Mouse (Mus musculus): ENCODE data around the gene Btbd7. TPM values are rescaled to one million over a fixed set of nuclear protein-coding genes. Genes with fewer than 3 reads are reported as not detected.

Gene Btbd7
- total and polyA plus RNA-seq, 3 experiments: 8.6 to 25.7 (median 24.0) TPM

DNA sequence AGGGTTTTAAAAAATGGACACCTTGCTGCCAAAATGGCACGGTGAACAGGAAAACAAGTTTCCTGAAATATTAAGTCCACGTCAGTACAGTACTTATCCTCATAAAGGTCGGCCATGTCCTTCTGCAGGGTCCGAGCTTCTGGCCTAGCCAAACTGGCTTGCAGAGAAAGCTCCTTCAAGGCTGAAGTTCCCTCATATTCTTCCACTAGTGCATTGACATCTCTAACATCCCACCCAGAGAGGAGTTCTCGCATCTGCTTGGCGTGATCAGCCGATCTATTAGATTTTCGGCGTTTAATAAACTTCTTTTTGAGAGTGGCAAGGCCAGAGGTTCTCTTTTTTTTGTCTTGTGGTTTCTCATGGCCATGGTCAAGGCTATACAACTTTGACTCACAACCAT, 40.0 kb downstream of the Btbd7 start:
- WGBS: 90% methylated on average over 9 of the region's 9 CpGs
- TF ChIP-seq POLR2A (IDR thresholded peaks at IDR 0.05; ENCODE audit: insufficient read depth, low read depth, low read length) (no peak), CTCF (IDR thresholded peaks at IDR 0.05) (no peak), EP300 (IDR thresholded peaks at IDR 0.05; ENCODE audit: insufficient read depth, low read depth, low read length) (no peak)
- Histone ChIP-seq H3K27me3 (ENCODE audit: control insufficient read depth, insufficient read depth, low read length) (no peaks in the 10 kb centered on the region), H3K36me3 (ENCODE audit: control insufficient read depth, insufficient read depth, low read length) (peaks cover 4% of the 10 kb centered on the region), H3K4me3 (no peak overlapping the region), H3K4me1 (ENCODE audit: control insufficient read depth, insufficient read depth, low read length) (no peaks in the 10 kb centered on the region), H3K79me2 (replicated peaks; ENCODE audit: control insufficient read depth, insufficient read depth, low read length) (peaks cover 3% of the 10 kb centered on the region; the same call in 1 of the 2 replicates), H3K27ac (no peak overlapping the region), H3K9ac (ENCODE audit: low read depth, low read length) (no peak overlapping the region)
- DNase-seq: no peak
- intact Hi-C loops (cut with DNase I): no loop called here

- TF ChIP-seq POLR2A (IDR thresholded peaks at IDR 0.05; ENCODE audit: insufficient read depth, low read depth, low read length): no peak
- no peak for TF ChIP-seq CTCF (IDR thresholded peaks at IDR 0.05)
- no peak for TF ChIP-seq EP300 (IDR thresholded peaks at IDR 0.05; ENCODE audit: insufficient read depth, low read depth, low read length)
- peaks cover 1% of the 10 kb centered on the region; the same call in 1 of the 2 replicates for H3K4me1 ChIP-seq (ENCODE audit: control insufficient read depth, insufficient read depth, low read length)
- H3K79me2 ChIP-seq (replicated peaks; ENCODE audit: control insufficient read depth, insufficient read depth, low read length): 0 out of 2 replicates have a peak, but pooled peaks cover 2% of the 10 kb centered on the region
- WGBS: 93% methylated on average over 1 of the region's 1 CpGs
- intact Hi-C loops (cut with DNase I): no loop called here
- H3K4me3 ChIP-seq: no peak overlapping the region
- no peak for DNase-seq
- H3K9ac ChIP-seq (ENCODE audit: low read depth, low read length): no peak overlapping the region
- peaks cover 4% of the 10 kb centered on the region for H3K36me3 ChIP-seq (ENCODE audit: control insufficient read depth, insufficient read depth, low read length)
- H3K27ac ChIP-seq: no peak overlapping the region
- H3K27me3 ChIP-seq (ENCODE audit: control insufficient read depth, insufficient read depth, low read length): no peaks in the 10 kb centered on the region
These were observed 45.4 kb downstream of the Btbd7 start for GRCm38 (mm10) chr12:102832746-102833300.

- Histone ChIP-seq H3K79me2 (replicated peaks; ENCODE audit: control insufficient read depth, insufficient read depth, low read length) (0 out of 2 replicates have a peak, but pooled peaks cover 2% of the 10 kb centered on the region), H3K27me3 (ENCODE audit: control insufficient read depth, insufficient read depth, low read length) (no peaks in the 10 kb centered on the region), H3K4me3 (no peak overlapping the region), H3K27ac (no peak overlapping the region), H3K36me3 (ENCODE audit: control insufficient read depth, insufficient read depth, low read length) (peaks cover 4% of the 10 kb centered on the region), H3K4me1 (ENCODE audit: control insufficient read depth, insufficient read depth, low read length) (peaks cover 1% of the 10 kb centered on the region; the same call in 1 of the 2 replicates), H3K9ac (ENCODE audit: low read depth, low read length) (no peak overlapping the region)
- no peak for DNase-seq
- no peak for TF ChIP-seq POLR2A (IDR thresholded peaks at IDR 0.05; ENCODE audit: insufficient read depth, low read depth, low read length)
- TF ChIP-seq CTCF (IDR thresholded peaks at IDR 0.05): no peak
- no peak for TF ChIP-seq EP300 (IDR thresholded peaks at IDR 0.05; ENCODE audit: insufficient read depth, low read depth, low read length)
- intact Hi-C loops (cut with DNase I): no loop called here
- WGBS: 84% methylated on average over 1 of the region's 1 CpGs
These were observed 46.4 kb downstream of the Btbd7 start for GRCm38 (mm10) chr12:102831888-102832287.

- H3K4me1 ChIP-seq (ENCODE audit: control insufficient read depth, insufficient read depth, low read length): peaks cover 1% of the 10 kb centered on the region; the same call in 1 of the 2 replicates
- TF ChIP-seq EP300 (IDR thresholded peaks at IDR 0.05; ENCODE audit: insufficient read depth, low read depth, low read length) (no peak), POLR2A (IDR thresholded peaks at IDR 0.05; ENCODE audit: insufficient read depth, low read depth, low read length) (no peak), CTCF (IDR thresholded peaks at IDR 0.05) (no peak)
- no peaks in the 10 kb centered on the region for H3K27me3 ChIP-seq (ENCODE audit: control insufficient read depth, insufficient read depth, low read length)
- no peaks in the 10 kb centered on the region for H3K79me2 ChIP-seq (replicated peaks; ENCODE audit: control insufficient read depth, insufficient read depth, low read length)
- H3K9ac ChIP-seq (ENCODE audit: low read depth, low read length): no peak overlapping the region
- H3K27ac ChIP-seq: no peak overlapping the region
- DNase-seq: no peak
- 69% methylated on average over 1 of the region's 1 CpGs for WGBS
- no peak overlapping the region for H3K4me3 ChIP-seq
- intact Hi-C loops (cut with DNase I): no loop called here
- H3K36me3 ChIP-seq (ENCODE audit: control insufficient read depth, insufficient read depth, low read length): peaks cover 4% of the 10 kb centered on the region
These were observed 51.2 kb downstream of the Btbd7 start for GRCm38 (mm10) chr12:102827119-102827518.

DNA sequence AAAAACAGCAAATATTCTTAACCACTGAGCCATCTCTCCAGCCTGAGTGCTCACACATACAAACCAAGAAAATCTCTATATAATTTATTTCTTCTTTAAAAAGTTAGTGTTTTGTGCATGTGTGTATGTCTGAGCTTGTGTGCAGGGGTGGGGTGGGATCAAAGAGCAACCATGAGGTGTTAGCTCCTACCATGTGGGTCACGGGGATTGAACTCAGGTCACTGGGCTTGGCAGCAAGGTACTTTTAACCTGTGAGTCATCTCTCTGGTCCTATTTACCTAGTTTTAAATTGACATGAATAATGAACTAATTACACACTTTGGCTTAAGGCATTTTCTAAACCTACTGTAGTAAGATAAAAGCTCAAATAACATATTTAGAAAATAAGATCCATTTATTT, 51.9 kb downstream of the Btbd7 start:
- Histone ChIP-seq H3K27ac (no peak overlapping the region), H3K4me1 (ENCODE audit: control insufficient read depth, insufficient read depth, low read length) (no peaks in the 10 kb centered on the region), H3K36me3 (ENCODE audit: control insufficient read depth, insufficient read depth, low read length) (peaks cover 2% of the 10 kb centered on the region; the same call in 1 of the 2 replicates), H3K4me3 (no peak overlapping the region), H3K9ac (ENCODE audit: low read depth, low read length) (no peak overlapping the region), H3K79me2 (replicated peaks; ENCODE audit: control insufficient read depth, insufficient read depth, low read length) (no peaks in the 10 kb centered on the region), H3K27me3 (ENCODE audit: control insufficient read depth, insufficient read depth, low read length) (no peaks in the 10 kb centered on the region)
- intact Hi-C loops (cut with DNase I): no loop called here
- no peak for DNase-seq
- WGBS: 100% methylated on average over 1 of the region's 1 CpGs
- TF ChIP-seq CTCF (IDR thresholded peaks at IDR 0.05): no peak
- no peak for TF ChIP-seq POLR2A (IDR thresholded peaks at IDR 0.05; ENCODE audit: insufficient read depth, low read depth, low read length)
- TF ChIP-seq EP300 (IDR thresholded peaks at IDR 0.05; ENCODE audit: insufficient read depth, low read depth, low read length): no peak

- intact Hi-C loops (cut with DNase I): loop anchor here (5.0 kb wide), 1 partner anchor 57 kb away; no protein-coding TSS in a partner anchor
- Histone ChIP-seq H3K9ac (ENCODE audit: low read depth, low read length) (no peak overlapping the region), H3K27me3 (ENCODE audit: control insufficient read depth, insufficient read depth, low read length) (no peaks in the 10 kb centered on the region), H3K4me1 (ENCODE audit: control insufficient read depth, insufficient read depth, low read length) (no peaks in the 10 kb centered on the region), H3K4me3 (no peak overlapping the region), H3K36me3 (ENCODE audit: control insufficient read depth, insufficient read depth, low read length) (peaks cover 10% of the 10 kb centered on the region), H3K27ac (no peak overlapping the region), H3K79me2 (replicated peaks; ENCODE audit: control insufficient read depth, insufficient read depth, low read length) (peaks cover 2% of the 10 kb centered on the region; the same call in 1 of the 2 replicates)
- no peak for DNase-seq
- WGBS: 100% methylated on average over 1 of the region's 1 CpGs
- TF ChIP-seq POLR2A (IDR thresholded peaks at IDR 0.05; ENCODE audit: insufficient read depth, low read depth, low read length) (no peak), CTCF (IDR thresholded peaks at IDR 0.05) (no peak), EP300 (IDR thresholded peaks at IDR 0.05; ENCODE audit: insufficient read depth, low read depth, low read length) (no peak)
These were observed 63.4 kb downstream of the Btbd7 start for GRCm38 (mm10) chr12:102814858-102815257.
